In the genomic region with DNA sequence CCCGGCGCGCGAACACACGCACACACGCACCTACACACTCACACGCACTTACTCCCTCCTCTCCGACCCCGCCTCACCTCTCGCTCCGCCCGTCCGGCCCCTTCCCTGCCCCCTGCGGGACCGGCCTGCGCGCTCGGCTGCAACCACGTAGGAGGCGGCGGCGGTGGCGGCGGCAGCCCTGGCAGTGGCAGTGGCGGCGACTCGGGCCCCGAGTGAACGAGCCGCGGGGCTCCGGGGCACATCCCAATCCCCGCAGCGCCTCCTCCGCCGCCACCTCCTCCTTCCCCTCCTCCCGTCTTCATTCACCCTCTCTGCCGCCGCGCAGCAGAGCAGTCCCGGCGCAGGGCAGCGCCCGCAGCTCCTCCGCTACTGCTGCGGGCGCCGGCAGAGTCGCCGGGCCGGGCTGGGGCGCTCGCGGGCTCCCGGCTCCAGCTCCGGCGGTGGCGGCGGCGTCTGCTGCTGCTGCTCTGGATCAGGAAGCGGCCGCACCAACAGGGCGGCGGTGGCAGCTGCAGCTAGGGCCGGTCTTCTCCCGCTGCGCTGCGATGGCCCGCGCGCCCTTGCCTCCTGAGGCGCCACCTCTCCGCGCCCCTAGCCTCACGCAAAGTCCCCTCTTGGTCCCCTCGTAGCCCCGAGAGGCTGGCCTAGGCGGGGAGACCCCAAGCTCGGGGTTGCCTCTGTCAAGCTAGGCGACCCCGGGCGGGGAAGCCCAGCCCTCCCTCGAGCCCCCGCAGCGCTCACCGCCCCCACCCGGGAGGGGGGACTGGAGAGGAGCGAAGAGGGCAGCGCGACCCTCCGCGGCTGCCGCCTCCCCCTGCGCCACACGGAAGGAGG, we compare ENCODE assay signal across 8 mouse cellular contexts. TPM values are rescaled to one million over a fixed set of nuclear protein-coding genes. Genes with fewer than 3 reads are reported as not detected.
DNase-seq lines count a peak whose midpoint lies in the region; ATAC-seq and TF ChIP-seq lines count a peak whose summit lies in the region.

No protein-coding gene starts in this region.

- H3K9ac ChIP-seq in forebrain, embryonic 14.5 days (ENCODE audit: low read length): peak overlapping the region; percentile 95
- H3K9ac ChIP-seq in lung, embryonic 16.5 days (ENCODE audit: low read length): peak overlapping the region; percentile 96

- H3K4me3 ChIP-seq in E14TG2a.4 (replicated peaks; ENCODE audit: low read length): peak overlapping the region; percentile 87
- peak overlapping the region; percentile 81 for H3K4me3 ChIP-seq in forebrain, embryonic 14.5 days (ENCODE audit: low read depth, low read length)
- peak overlapping the region; percentile 88 for H3K4me3 ChIP-seq in lung, embryonic 16.5 days (ENCODE audit: low read length)
- peak overlapping the region; percentile 96 for H3K4me3 ChIP-seq in thymus, adult 2 months (ENCODE audit: control insufficient read depth, insufficient read depth, low read length)

- whole genome bisulfite sequencing in forebrain, embryonic 14.5 days: 0% methylated on average over 55 of the region's 95 CpGs
- WGBS in lung, embryonic 16.5 days: 0% methylated on average over 72 of the region's 95 CpGs
- WGBS in thymus, adult 2 months: under 1% methylated on average over 87 of the region's 95 CpGs

- H3K27ac ChIP-seq in forebrain, embryonic 14.5 days (ENCODE audit: low read depth, low read length): peak overlapping the region; percentile 98
- peak overlapping the region; percentile 98 for H3K27ac ChIP-seq in lung, embryonic 16.5 days (ENCODE audit: low read length)
- H3K27ac ChIP-seq in thymus, adult 2 months (ENCODE audit: control insufficient read depth, insufficient read depth, low read length): no peak overlapping the region

- DNase-seq in c-Kit-positive CD71-positive TER-119-positive erythroid progenitor cells, embryonic 14.5 days (ENCODE audit: low spot score): peak; percentile 42
- DNase-seq in forebrain, embryonic 14.5 days (ENCODE audit: low spot score): peak; percentile 73
- DNase-seq in heart, postnatal 14 days: peak; percentile 86 to 92
- DNase-seq in layer of hippocampus, adult 9-11 months: peak; percentile 54
- DNase-seq in ovary, adult 18-20 months (ENCODE audit: low spot score): peak; percentile 81
- peak; percentile 59 for DNase-seq in thymus, adult 2 months

- peak overlapping the region; percentile 95 for H3K4me2 ChIP-seq in forebrain, embryonic 14.5 days (ENCODE audit: low read length)
- H3K4me2 ChIP-seq in lung, embryonic 16.5 days (ENCODE audit: low read depth, low read length): peak overlapping the region; percentile 95

- no peak; the same call in 1 of the 2 replicates for TF ChIP-seq POLR2A in thymus, adult 2 months (IDR thresholded peaks at IDR 0.05; ENCODE audit: control insufficient read depth, extremely low read depth, insufficient read depth, low read length, poor library complexity)

- H3K9me3 ChIP-seq in E14TG2a.4 (ENCODE audit: low read length): no peaks in the 10 kb centered on the region
- H3K9me3 ChIP-seq in forebrain, embryonic 14.5 days (replicated peaks; ENCODE audit: control insufficient read depth, low read length): no peaks in the 10 kb centered on the region
- H3K9me3 ChIP-seq in lung, embryonic 16.5 days (ENCODE audit: control insufficient read depth, low read length): no peaks in the 10 kb centered on the region

- peaks cover 22% of the 10 kb centered on the region for H3K4me1 ChIP-seq in E14TG2a.4 (replicated peaks; ENCODE audit: low read depth, low read length)
- H3K4me1 ChIP-seq in forebrain, embryonic 14.5 days (ENCODE audit: control insufficient read depth, insufficient read depth, low read length): peaks cover 36% of the 10 kb centered on the region
- H3K4me1 ChIP-seq in lung, embryonic 16.5 days (replicated peaks; ENCODE audit: control insufficient read depth, insufficient read depth, low read length): peaks cover 30% of the 10 kb centered on the region
- peaks cover 10% of the 10 kb centered on the region for H3K4me1 ChIP-seq in thymus, adult 2 months (replicated peaks; ENCODE audit: control insufficient read depth, insufficient read depth, low read length)

- TF ChIP-seq CTCF in E14TG2a.4 (conservative IDR thresholded peaks at IDR 0.05; ENCODE audit: low read length): no peak
- TF ChIP-seq CTCF in thymus, adult 2 months (IDR thresholded peaks at IDR 0.05; ENCODE audit: borderline replicate concordance, control insufficient read depth, extremely low read depth, insufficient read depth, low read length, poor library complexity): peak; percentile 53; the same call in 1 of the 2 replicates

- H3K27me3 ChIP-seq in E14TG2a.4 (ENCODE audit: insufficient read depth, low read length): peaks cover 61% of the 10 kb centered on the region
- H3K27me3 ChIP-seq in forebrain, embryonic 14.5 days (replicated peaks; ENCODE audit: control insufficient read depth, insufficient read depth, low read length): no peaks in the 10 kb centered on the region
- H3K27me3 ChIP-seq in lung, embryonic 16.5 days (ENCODE audit: control insufficient read depth, insufficient read depth, low read depth, low read length): no peaks in the 10 kb centered on the region
- H3K27me3 ChIP-seq in thymus, adult 2 months (ENCODE audit: control insufficient read depth, insufficient read depth, low read length): no peaks in the 10 kb centered on the region; the same call in 1 of the 2 replicates

- intact Hi-C loops in heart, postnatal 14 days (cut with DNase I): loop anchor here (5.0 kb wide), 4 partner anchors 76 to 281 kb away; no protein-coding TSS in a partner anchor

- H3K36me3 ChIP-seq in E14TG2a.4 (ENCODE audit: insufficient read depth, low read length): no peaks in the 10 kb centered on the region
- H3K36me3 ChIP-seq in forebrain, embryonic 14.5 days (ENCODE audit: control insufficient read depth, insufficient read depth, low read length): no peaks in the 10 kb centered on the region
- H3K36me3 ChIP-seq in lung, embryonic 16.5 days (ENCODE audit: control insufficient read depth, insufficient read depth, low read length): no peaks in the 10 kb centered on the region
- no peaks in the 10 kb centered on the region for H3K36me3 ChIP-seq in thymus, adult 2 months (ENCODE audit: control insufficient read depth, insufficient read depth, low read length)

- ATAC-seq in forebrain, embryonic 14.5 days: peak; percentile 56
- ATAC-seq in lung, embryonic 16.5 days (ENCODE audit: low read depth): peak; percentile 67

RNA-seq across cellular contexts. Expression of gene Atxn1, which starts 1.1 kb away (rescaled TPM):
- 4.3 and 6.6 TPM in 2 replicates for polyA plus RNA-seq in forebrain, embryonic 14.5 days (2014; fragmentation: Nextera tagmentation; extraction: Ambion mirVana)
- total RNA-seq in heart, postnatal 14 days (2021): 10 to 100 TPM; 43.3 to 46.1 TPM
- polyA plus RNA-seq in lung, embryonic 16.5 days (2015; fragmentation: Nextera tagmentation; extraction: Ambion mirVana): 8.3 and 9.8 TPM in 2 replicates
- polyA plus RNA-seq in thymus, adult 2 months (2012; rRNA removed): 13.5 and 17.5 TPM in 2 replicates
